Mouse (Mus musculus): ENCODE measurements around the gene Fnbp1l. TPM values are rescaled to one million over a fixed set of nuclear protein-coding genes. Genes with fewer than 3 reads are reported as not detected.

The Fnbp1l gene
- polyA plus RNA-seq, 1 experiment from 2014 or later, result 257 TPM

DNA sequence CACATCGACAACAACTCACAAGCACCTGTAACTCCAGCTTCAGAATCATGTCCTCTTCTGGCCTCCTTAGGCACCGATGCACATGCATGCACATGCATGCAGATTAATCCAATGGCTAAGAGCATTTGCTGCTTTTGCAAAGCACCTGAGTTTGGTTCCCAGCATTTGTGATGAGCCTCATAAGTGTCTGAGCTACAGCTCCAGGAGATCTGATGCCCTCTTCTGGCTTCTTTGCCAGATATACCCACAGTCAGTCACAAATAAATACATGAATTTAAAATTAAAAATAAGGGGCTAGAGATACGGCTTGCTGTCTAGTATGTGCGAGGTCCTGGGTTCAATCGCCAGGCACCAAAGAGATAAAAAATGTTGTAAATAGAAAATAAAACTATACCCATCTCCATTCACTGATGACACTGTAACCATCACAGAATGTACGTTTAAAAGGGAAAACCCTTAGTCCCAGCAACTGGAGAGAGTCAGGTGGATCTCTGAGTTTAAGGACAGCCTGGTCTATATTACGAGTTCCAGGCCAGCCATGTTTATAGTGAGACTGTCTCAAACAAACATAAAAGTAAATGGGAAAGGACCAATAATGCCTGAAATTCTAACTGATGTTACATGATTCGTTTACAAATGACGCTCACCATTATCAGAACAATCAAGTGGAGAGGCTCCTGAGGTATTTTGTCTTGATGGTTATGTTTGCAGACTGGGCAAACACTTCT is 1.7 kb downstream of the Fnbp1l start:
- H3K36me3 ChIP-seq (ENCODE audit: control insufficient read depth, insufficient read depth, low read length), result no peaks in the 10 kb centered on the region
- peak overlapping the region; percentile 100 for H3K27ac ChIP-seq (ENCODE audit: low read length)
- no peaks in the 10 kb centered on the region for H3K9me3 ChIP-seq (replicated peaks; ENCODE audit: control insufficient read depth, low read length, poor library complexity, severe bottlenecking)
- peaks cover 42% of the 10 kb centered on the region for H3K4me1 ChIP-seq (ENCODE audit: control insufficient read depth, insufficient read depth, low read length)
- peak overlapping the region; percentile 68 for H3K4me2 ChIP-seq (ENCODE audit: low read length)
- WGBS, result 22% methylated on average over 9 of the region's 9 CpGs
- H3K27me3 ChIP-seq (ENCODE audit: control insufficient read depth, insufficient read depth, low read depth, low read length), result no peaks in the 10 kb centered on the region
- peak overlapping the region; percentile 97 for H3K4me3 ChIP-seq (ENCODE audit: low read depth, low read length)
- peak overlapping the region; percentile 100 for H3K9ac ChIP-seq (ENCODE audit: low read depth, low read length)
- ATAC-seq, result no peak

DNA sequence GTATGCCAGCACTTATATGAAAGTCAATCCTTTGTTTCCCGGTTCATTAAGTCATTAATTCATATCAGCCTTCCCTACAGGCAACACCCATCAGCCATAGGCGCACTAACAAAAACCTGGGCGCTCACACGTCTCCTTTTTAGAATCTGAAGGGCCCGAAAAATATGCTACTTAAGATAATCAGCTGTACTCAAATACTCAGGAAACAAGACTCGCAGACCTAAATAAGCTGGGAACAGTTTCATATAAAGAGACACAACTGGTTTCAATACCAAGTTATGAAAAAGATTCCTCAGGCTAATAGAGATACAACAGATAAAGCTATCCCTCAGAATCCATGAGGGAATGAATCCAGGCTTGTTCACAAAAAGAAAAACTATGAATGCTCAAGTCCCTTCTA is 7.0 kb downstream of the Fnbp1l start:
- Histone ChIP-seq H3K9ac (ENCODE audit: low read depth, low read length) (no peak overlapping the region), H3K4me1 (ENCODE audit: control insufficient read depth, insufficient read depth, low read length) (peaks cover 49% of the 10 kb centered on the region), H3K27me3 (ENCODE audit: control insufficient read depth, insufficient read depth, low read depth, low read length) (no peaks in the 10 kb centered on the region), H3K4me2 (ENCODE audit: low read length) (no peak overlapping the region), H3K27ac (ENCODE audit: low read length) (no peak overlapping the region), H3K4me3 (ENCODE audit: low read depth, low read length) (no peak overlapping the region), H3K36me3 (ENCODE audit: control insufficient read depth, insufficient read depth, low read length) (no peaks in the 10 kb centered on the region), H3K9me3 (replicated peaks; ENCODE audit: control insufficient read depth, low read length, poor library complexity, severe bottlenecking) (no peaks in the 10 kb centered on the region)
- no peak for ATAC-seq
- 73% methylated on average over 6 of the region's 6 CpGs for WGBS

DNA sequence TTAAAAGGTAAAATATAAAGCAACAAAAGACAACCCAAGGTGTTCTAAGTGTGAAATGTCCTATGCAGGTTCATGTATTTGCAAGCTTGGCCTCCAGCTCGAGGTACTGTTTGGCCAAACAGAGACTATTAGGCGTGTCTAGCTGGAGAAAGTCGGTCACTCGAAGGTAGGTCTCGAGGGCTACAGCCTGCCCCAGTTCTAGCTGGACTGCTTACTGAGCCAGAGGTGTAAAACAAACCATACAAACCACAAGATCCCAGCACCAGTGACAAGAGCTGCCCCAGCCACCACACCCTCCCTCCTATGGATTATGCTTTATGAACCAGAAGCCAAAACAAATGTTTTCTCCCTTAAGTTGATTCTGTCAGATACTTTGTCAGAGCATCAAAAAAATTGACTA is 7.8 kb downstream of the Fnbp1l start:
- Histone ChIP-seq H3K4me1 (ENCODE audit: control insufficient read depth, insufficient read depth, low read length) (peaks cover 44% of the 10 kb centered on the region), H3K9me3 (replicated peaks; ENCODE audit: control insufficient read depth, low read length, poor library complexity, severe bottlenecking) (no peaks in the 10 kb centered on the region), H3K36me3 (ENCODE audit: control insufficient read depth, insufficient read depth, low read length) (no peaks in the 10 kb centered on the region), H3K27me3 (ENCODE audit: control insufficient read depth, insufficient read depth, low read depth, low read length) (no peaks in the 10 kb centered on the region), H3K9ac (ENCODE audit: low read depth, low read length) (no peak overlapping the region), H3K27ac (ENCODE audit: low read length) (no peak overlapping the region), H3K4me3 (ENCODE audit: low read depth, low read length) (no peak overlapping the region), H3K4me2 (ENCODE audit: low read length) (no peak overlapping the region)
- no peak for ATAC-seq
- WGBS, result 89% methylated on average over 5 of the region's 5 CpGs

DNA sequence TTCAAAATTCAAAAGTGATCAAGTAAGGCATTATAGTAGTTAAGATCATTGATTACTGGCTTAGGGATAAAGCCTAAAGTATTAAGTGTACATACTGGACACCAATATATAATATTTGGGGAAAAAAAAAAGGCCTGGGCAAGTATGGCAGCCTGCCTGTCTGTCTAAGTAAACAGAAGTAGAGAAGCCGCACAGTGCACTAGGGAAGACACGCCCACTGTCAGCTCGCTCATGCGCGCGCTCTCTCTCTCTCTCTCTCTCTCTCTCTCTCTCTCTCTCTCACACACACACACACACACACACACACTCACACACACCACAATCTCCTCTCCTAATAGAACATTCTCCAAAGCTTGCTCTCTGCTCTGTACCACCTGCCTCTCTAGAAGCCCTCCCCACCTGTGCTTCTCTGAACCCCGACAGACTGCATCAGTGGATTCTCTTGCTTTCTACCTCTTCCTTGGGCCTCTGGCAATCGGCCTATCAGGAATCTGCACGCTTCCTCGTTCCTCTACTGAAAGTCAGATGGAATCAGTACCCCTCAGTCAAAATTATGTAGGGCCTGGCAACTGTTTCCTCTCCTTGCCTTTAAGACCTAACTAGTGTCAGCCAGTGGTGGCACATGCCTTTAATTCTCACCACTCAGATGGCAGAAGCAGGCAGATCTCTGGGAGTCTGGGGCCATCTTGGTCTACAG is 13.3 kb downstream of the Fnbp1l start:
- 79% methylated on average over 10 of the region's 10 CpGs for WGBS
- Histone ChIP-seq H3K9me3 (replicated peaks; ENCODE audit: control insufficient read depth, low read length, poor library complexity, severe bottlenecking) (no peaks in the 10 kb centered on the region), H3K27ac (ENCODE audit: low read length) (no peak overlapping the region), H3K36me3 (ENCODE audit: control insufficient read depth, insufficient read depth, low read length) (no peaks in the 10 kb centered on the region), H3K4me1 (ENCODE audit: control insufficient read depth, insufficient read depth, low read length) (peaks cover 13% of the 10 kb centered on the region), H3K9ac (ENCODE audit: low read depth, low read length) (no peak overlapping the region), H3K27me3 (ENCODE audit: control insufficient read depth, insufficient read depth, low read depth, low read length) (no peaks in the 10 kb centered on the region), H3K4me3 (ENCODE audit: low read depth, low read length) (no peak overlapping the region), H3K4me2 (ENCODE audit: low read length) (no peak overlapping the region)
- no peak for ATAC-seq

DNA sequence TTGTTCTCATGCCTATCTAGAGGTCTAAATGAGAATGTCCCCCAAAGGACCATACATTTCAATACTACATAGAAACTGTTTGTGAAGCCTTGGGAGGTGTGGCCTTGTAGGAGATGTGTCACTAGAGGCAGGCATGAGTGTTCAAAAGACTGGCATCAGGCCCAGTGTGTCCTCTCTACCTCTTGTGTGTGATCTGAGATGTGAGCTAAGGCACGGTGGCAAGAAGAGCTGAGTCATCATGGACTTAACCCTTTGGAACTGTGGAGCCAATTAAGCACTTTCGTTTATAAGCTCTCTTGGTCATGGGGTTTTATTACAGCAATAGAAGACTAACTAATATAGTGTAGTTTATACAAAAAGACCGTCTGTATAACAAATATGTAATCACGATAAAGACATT is 16.3 kb downstream of the Fnbp1l start:
- H3K4me1 ChIP-seq (ENCODE audit: control insufficient read depth, insufficient read depth, low read length), result peaks cover 17% of the 10 kb centered on the region
- H3K4me3 ChIP-seq (ENCODE audit: low read depth, low read length), result no peak overlapping the region
- H3K4me2 ChIP-seq (ENCODE audit: low read length), result no peak overlapping the region
- no peaks in the 10 kb centered on the region for H3K9me3 ChIP-seq (replicated peaks; ENCODE audit: control insufficient read depth, low read length, poor library complexity, severe bottlenecking)
- ATAC-seq, result no peak
- no peak overlapping the region for H3K27ac ChIP-seq (ENCODE audit: low read length)
- H3K9ac ChIP-seq (ENCODE audit: low read depth, low read length), result no peak overlapping the region
- no peaks in the 10 kb centered on the region for H3K36me3 ChIP-seq (ENCODE audit: control insufficient read depth, insufficient read depth, low read length)
- no peaks in the 10 kb centered on the region for H3K27me3 ChIP-seq (ENCODE audit: control insufficient read depth, insufficient read depth, low read depth, low read length)
- 82% methylated on average over 4 of the region's 4 CpGs for WGBS

DNA sequence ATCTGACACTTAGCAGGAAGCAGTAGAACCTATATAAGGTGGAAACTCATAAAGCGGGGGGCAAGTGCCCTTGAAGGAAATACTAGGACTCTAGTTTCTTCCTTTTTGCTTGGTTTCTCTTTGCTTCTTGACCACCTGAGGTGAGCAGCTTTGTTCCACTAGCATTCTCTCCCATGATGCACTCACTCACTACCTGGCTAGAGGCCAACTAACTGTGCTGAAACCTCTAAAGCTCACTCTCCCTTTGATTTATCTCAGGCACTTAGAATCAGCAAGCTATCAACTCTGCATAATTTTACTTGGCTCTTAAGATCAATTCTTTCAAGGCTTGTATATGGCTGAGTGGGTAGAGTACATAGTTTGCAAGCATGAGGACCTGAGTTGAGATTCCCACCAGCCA is 17.1 kb downstream of the Fnbp1l start:
- Histone ChIP-seq H3K27me3 (ENCODE audit: control insufficient read depth, insufficient read depth, low read depth, low read length) (no peaks in the 10 kb centered on the region), H3K9me3 (replicated peaks; ENCODE audit: control insufficient read depth, low read length, poor library complexity, severe bottlenecking) (no peaks in the 10 kb centered on the region), H3K4me2 (ENCODE audit: low read length) (no peak overlapping the region), H3K9ac (ENCODE audit: low read depth, low read length) (no peak overlapping the region), H3K36me3 (ENCODE audit: control insufficient read depth, insufficient read depth, low read length) (no peaks in the 10 kb centered on the region), H3K4me3 (ENCODE audit: low read depth, low read length) (no peak overlapping the region), H3K27ac (ENCODE audit: low read length) (no peak overlapping the region), H3K4me1 (ENCODE audit: control insufficient read depth, insufficient read depth, low read length) (peaks cover 18% of the 10 kb centered on the region)
- WGBS, result 85% methylated on average over 1 of the region's 1 CpGs
- ATAC-seq, result no peak

DNA sequence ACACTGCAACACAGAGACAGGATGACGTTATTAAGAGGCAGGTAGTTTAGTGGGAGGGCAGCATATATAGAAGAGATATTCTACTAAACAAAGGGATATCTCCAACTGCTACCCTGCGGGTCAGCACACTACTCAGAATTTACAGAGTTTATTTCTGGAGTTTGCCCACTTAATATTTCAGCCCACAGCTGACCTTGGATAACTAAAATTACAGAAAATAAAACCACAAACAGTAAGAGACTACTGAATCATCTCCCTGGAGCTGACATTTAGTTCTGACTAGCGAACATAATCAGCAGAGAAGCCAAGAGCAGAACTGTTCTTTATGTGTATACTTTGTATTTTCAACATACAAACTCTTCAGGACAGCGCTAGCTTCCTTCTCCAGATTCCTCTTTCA is 20.2 kb downstream of the Fnbp1l start:
- no peak for ATAC-seq
- WGBS, result 89% methylated on average over 4 of the region's 4 CpGs
- H3K9ac ChIP-seq (ENCODE audit: low read depth, low read length), result no peak overlapping the region
- H3K27ac ChIP-seq (ENCODE audit: low read length), result no peak overlapping the region
- no peak overlapping the region for H3K4me2 ChIP-seq (ENCODE audit: low read length)
- no peaks in the 10 kb centered on the region for H3K36me3 ChIP-seq (ENCODE audit: control insufficient read depth, insufficient read depth, low read length)
- no peak overlapping the region for H3K4me3 ChIP-seq (ENCODE audit: low read depth, low read length)
- peaks cover 20% of the 10 kb centered on the region for H3K4me1 ChIP-seq (ENCODE audit: control insufficient read depth, insufficient read depth, low read length)
- no peaks in the 10 kb centered on the region for H3K27me3 ChIP-seq (ENCODE audit: control insufficient read depth, insufficient read depth, low read depth, low read length)
- no peaks in the 10 kb centered on the region for H3K9me3 ChIP-seq (replicated peaks; ENCODE audit: control insufficient read depth, low read length, poor library complexity, severe bottlenecking)

DNA sequence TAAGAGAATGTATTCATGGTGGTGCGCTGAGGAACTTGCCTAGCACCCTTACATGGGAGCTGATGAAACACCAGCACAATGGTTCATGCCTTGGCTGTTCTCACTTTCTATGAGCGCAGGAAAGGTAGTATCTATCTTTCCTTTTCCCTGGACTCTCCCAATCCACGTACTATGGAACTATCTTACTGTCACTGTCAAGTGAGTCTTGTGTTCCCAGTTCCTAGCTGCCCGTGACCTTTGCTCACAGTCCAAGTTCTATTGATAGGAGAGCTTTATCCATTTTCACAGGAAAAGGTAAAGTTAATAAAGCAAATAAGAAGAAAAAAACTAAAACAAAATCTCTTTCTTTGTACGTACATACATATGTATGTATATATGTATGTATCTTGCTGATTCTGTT is 28.7 kb downstream of the Fnbp1l start:
- Histone ChIP-seq H3K36me3 (ENCODE audit: control insufficient read depth, insufficient read depth, low read length) (no peaks in the 10 kb centered on the region), H3K4me2 (ENCODE audit: low read length) (no peak overlapping the region), H3K27me3 (ENCODE audit: control insufficient read depth, insufficient read depth, low read depth, low read length) (no peaks in the 10 kb centered on the region), H3K9me3 (replicated peaks; ENCODE audit: control insufficient read depth, low read length, poor library complexity, severe bottlenecking) (no peaks in the 10 kb centered on the region), H3K4me1 (ENCODE audit: control insufficient read depth, insufficient read depth, low read length) (no peaks in the 10 kb centered on the region), H3K27ac (ENCODE audit: low read length) (no peak overlapping the region), H3K4me3 (ENCODE audit: low read depth, low read length) (no peak overlapping the region), H3K9ac (ENCODE audit: low read depth, low read length) (no peak overlapping the region)
- 91% methylated on average over 5 of the region's 5 CpGs for WGBS
- no peak for ATAC-seq

DNA sequence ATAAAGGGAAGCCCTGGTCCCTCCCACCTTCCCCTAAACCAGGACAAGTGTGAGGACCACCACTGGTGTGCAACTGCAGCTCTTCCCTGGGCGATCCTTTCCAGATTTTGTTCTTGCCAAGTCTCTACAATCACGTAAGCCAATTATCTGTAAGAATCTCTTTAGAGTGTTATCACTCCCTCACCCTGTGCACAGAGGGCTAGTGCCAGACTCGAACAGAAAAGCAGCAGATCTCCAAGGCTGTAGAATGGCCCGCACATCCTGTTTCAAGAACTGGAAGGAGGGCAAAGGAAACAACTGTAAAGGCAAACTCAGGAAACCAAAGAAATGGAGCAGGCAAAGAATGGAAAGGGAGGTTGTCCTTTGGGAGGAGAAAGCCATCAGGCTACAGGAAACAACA is 29.2 kb downstream of the Fnbp1l start:
- ATAC-seq, result no peak
- Histone ChIP-seq H3K4me2 (ENCODE audit: low read length) (no peak overlapping the region), H3K9me3 (replicated peaks; ENCODE audit: control insufficient read depth, low read length, poor library complexity, severe bottlenecking) (no peaks in the 10 kb centered on the region), H3K4me3 (ENCODE audit: low read depth, low read length) (no peak overlapping the region), H3K27ac (ENCODE audit: low read length) (no peak overlapping the region), H3K36me3 (ENCODE audit: control insufficient read depth, insufficient read depth, low read length) (no peaks in the 10 kb centered on the region), H3K4me1 (ENCODE audit: control insufficient read depth, insufficient read depth, low read length) (no peaks in the 10 kb centered on the region), H3K27me3 (ENCODE audit: control insufficient read depth, insufficient read depth, low read depth, low read length) (no peaks in the 10 kb centered on the region), H3K9ac (ENCODE audit: low read depth, low read length) (no peak overlapping the region)
- 67% methylated on average over 4 of the region's 4 CpGs for WGBS
